Mouse (Mus musculus) cortical plate, adult 2 months (tissue): ENCODE data around the gene Ptprg.

Experiments used
- CTCF ChIP-seq: fragments of 200-500 bp; IDR thresholded peaks from 2 replicates; pipeline ENCODE4 v1.5.1; 2011; ENCODE audit warnings: mild to moderate bottlenecking, control low read depth, low read length; ENCODE audit not compliant: insufficient read depth; ENCODE audit errors: extremely low read depth
- POLR2A ChIP-seq: fragments of 200-500 bp; IDR thresholded peaks from 2 replicates; pipeline ENCODE4 v1.6.1; 2011; ENCODE audit warnings: mild to moderate bottlenecking, low read length, control low read depth; ENCODE audit not compliant: insufficient read depth; ENCODE audit errors: extremely low read depth

DNA sequence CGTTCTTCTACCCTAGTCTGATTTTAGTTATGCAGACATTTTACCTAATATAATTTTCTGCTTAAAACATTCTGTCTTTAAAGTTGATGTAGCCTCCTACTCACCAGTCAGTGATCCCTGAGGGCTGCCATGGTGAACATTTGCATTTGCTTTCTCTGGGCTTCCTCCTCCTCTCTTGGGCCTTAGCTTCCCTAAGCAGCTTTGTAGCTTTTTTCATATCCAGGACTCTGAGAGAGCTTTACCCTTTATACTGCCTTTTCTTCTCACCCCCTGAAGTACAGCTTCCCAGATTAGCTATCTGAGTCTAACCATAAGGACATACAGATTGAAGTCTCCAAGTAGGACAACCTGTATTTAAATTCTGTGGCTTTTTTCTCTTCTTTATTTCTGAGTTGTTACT is 284.4 kb downstream of the Ptprg start:
- TF ChIP-seq CTCF (no peak), POLR2A (no peak)
